Mouse (Mus musculus) ES-E14 (cell line): Measurements from ENCODE around the gene Ccdc177.

Experiments used
- HCFC1 ChIP-seq: IDR thresholded peaks from 2 replicates; pipeline ENCODE4 v1.6.1; 2012; ENCODE audit warnings: low read length, inconsistent platforms, borderline replicate concordance; ENCODE audit not compliant: insufficient read depth
- MAFK ChIP-seq: IDR thresholded peaks from 2 replicates; pipeline ENCODE4 v1.6.1; 2014; ENCODE audit warnings: mild to moderate bottlenecking, low read depth, low read length, inconsistent platforms; ENCODE audit not compliant: insufficient read depth

- TF ChIP-seq MAFK, result no peak
- no peak for TF ChIP-seq HCFC1
Observed at GRCm38 (mm10) chr12:80776046-80776634, 15.7 kb upstream of the Ccdc177 start.
